Mouse (Mus musculus) liver, adult 2 months (tissue): Measurements from ENCODE around the gene Phldb2.

ENCODE experiments used
- CTCF ChIP-seq: fragments of 200-500 bp; IDR thresholded peaks from 2 replicates; pipeline ENCODE4 v1.5.1; 2011; ENCODE audit warnings: low read depth, low read length, control low read depth
- POLR2A ChIP-seq: fragments of 200-500 bp; IDR thresholded peaks from 2 replicates; pipeline ENCODE4 v1.6.1; 2011; ENCODE audit warnings: low read length, control low read depth; ENCODE audit not compliant: insufficient read depth; ENCODE audit errors: extremely low read depth

- TF ChIP-seq CTCF (peak; percentile 81), POLR2A (no peak)
Observed at GRCm38 (mm10) chr16:45967471-45967870, 14.1 kb upstream of the Phldb2 start.
